Mouse (Mus musculus): Measurements from ENCODE around the gene Olfr1308. TPM values are rescaled to one million over a fixed set of nuclear protein-coding genes. Genes with fewer than 3 reads are reported as not detected.

Olfr1308 gene
- total RNA-seq (2021): not detected
- long read RNA-seq: 0 reads

DNA sequence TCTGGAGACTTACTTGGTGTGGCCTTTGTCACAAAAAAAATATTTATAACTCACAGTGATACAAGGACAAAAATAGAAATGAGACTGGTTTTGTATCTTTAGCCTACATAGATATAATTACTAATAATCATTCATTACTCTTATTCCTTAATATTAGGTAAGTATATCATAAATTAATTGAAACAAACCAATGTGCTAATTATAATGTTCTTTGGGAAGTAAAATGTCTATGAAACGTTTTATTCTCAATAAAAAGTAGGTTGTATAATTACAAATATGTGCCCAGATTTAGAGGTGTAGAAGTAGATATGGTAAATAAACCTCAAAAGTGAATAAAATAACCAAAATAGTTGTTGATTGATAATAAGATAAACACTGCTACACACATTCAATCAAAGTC lies at the start of gene Olfr1308:
Gene Olfr1308, minus strand, starts transcription at position 101 of the 400 bp plus-strand sequence.
- DNase-seq (ENCODE audit: low spot score in 2 of 2): no peak

DNA sequence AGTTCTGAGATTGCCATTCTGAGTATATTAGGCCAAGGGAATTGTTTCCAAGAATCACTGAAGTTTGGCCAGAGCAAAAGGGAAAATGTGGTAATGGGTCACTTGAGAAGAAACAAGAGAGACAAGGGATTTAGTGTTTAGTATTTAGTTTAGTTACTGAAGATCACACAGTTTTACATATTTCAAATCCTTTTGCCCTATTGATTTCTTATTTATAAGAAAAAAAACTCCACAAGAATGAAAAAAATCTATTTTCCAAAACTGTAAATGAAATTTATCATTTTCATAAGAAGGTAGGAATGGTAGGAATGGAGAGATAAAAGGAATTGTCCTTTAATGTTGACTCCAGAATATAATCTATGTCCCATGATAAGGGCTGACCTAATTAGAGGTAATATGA lies 47.9 kb upstream of the Olfr1308 start, which contains the start of gene Olfr1310:
Gene Olfr1310, minus strand, starts transcription at position 101 of the 400 bp plus-strand sequence.
- DNase-seq (ENCODE audit: low spot score in 2 of 2): no peak

- DNase-seq (ENCODE audit: low spot score in 2 of 2): no peak
Observed at GRCm38 (mm10) chr2:111990181-111990580, 25.4 kb upstream of the Olfr1308 start, which contains the start of gene Olfr1309. Gene Olfr1309, minus strand, starts transcription at chr2:111990281.

DNA sequence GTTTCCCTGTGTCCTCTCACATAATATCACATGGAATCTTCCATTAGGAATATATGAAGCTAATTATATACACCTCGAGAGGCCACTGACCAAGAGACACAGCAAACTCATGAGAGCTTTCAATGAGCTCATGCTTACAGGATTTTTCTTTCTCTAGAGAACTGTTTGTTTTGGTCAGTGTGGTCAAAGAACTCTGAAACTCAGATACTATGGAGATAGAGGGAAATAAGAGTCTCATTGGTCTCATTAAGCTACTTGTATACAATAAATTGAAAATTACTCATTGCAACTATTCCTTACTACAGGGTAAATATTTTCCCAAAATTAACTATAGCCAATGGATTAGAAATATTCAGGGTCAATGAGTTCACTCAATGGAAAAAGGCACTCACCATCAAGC lies 15.4 kb downstream of the Olfr1308 start, which contains the start of gene Olfr1307:
Gene Olfr1307, minus strand, starts transcription at position 101 of the 400 bp plus-strand sequence.
- no peak for DNase-seq (ENCODE audit: low spot score in 2 of 2)

GRCm38 (mm10) chr2:111916171-111916570 lies 48.6 kb downstream of the Olfr1308 start, which contains the start of gene Olfr1306:
Gene Olfr1306, minus strand, starts transcription at chr2:111916271.
- DNase-seq (ENCODE audit: low spot score in 2 of 2): no peak

Other genes starting within 250 kb of the Olfr1308 start
- not detected for gene Olfr1301, start 213.9 kb downstream of the Olfr1308 start, total RNA-seq (2021)
- gene Olfr1302, start 187.5 kb downstream of the Olfr1308 start, total RNA-seq (2021): not detected
- gene Olfr1303, start 144.6 kb downstream of the Olfr1308 start, total RNA-seq (2021): not detected
- gene Olfr1305, start 87.8 kb downstream of the Olfr1308 start, total RNA-seq (2021): not detected
- not detected for gene Olfr1306, start 48.7 kb downstream of the Olfr1308 start, total RNA-seq (2021)
- under 1 TPM in 1 of 2 experiments, not detected in 1; 0.02 TPM for gene Olfr1307, start 15.5 kb downstream of the Olfr1308 start, total RNA-seq (2021)
- not detected for gene Olfr1309, start 25.3 kb upstream of the Olfr1308 start, total RNA-seq (2021)
- gene Olfr1310, start 47.8 kb upstream of the Olfr1308 start, total RNA-seq (2021): not detected
- gene Olfr1311, start 59.5 kb upstream of the Olfr1308 start, total RNA-seq (2021): not detected
- gene Olfr1312, start 85.3 kb upstream of the Olfr1308 start, total RNA-seq (2021): not detected
- gene Olfr1313, start 112.9 kb upstream of the Olfr1308 start, total RNA-seq (2021): not detected
- not detected for gene Olfr1314, start 131.8 kb upstream of the Olfr1308 start, total RNA-seq (2021)
- not detected for gene Olfr1315-ps1, start 150.5 kb upstream of the Olfr1308 start, total RNA-seq (2021)
- not detected for gene Olfr1316, start 170.0 kb upstream of the Olfr1308 start, total RNA-seq (2021)
- not detected for gene Olfr1317, start 175.4 kb upstream of the Olfr1308 start, total RNA-seq (2021)
- not detected for gene Olfr1318, start 189.3 kb upstream of the Olfr1308 start, total RNA-seq (2021)